Mouse (Mus musculus) CD8-positive naive resting alpha-beta T cell, adult 2 months (primary cell): ENCODE measurements at regions not wholly inside any gene's neighbourhood (a gene's known extent, or its start where the extent isn't known, plus 50 kb on each side); places are given as distances from the start of the nearest gene placed in this dataset.
A peak's percentile ranks its signal among the peaks of the same experiment; 100 is the strongest.
"Not testable (repeated sequence)": the region's sequence is repeated elsewhere in the genome, so short reads cannot be mapped to it uniquely, and the experiment has no call there.

ENCODE experiments used
- DNase-seq, 2 experiments: peaks; one replicate each; pipeline ENCODE4 v3.0.0; 2022; ENCODE audit warnings: low read depth in 2 of 2, low spot score in 2 of 2

- DNase-seq = no peak
Measured at GRCm38 (mm10) chr3:21955681-21956080, 120.8 kb upstream of the Tbl1xr1 start.

DNA sequence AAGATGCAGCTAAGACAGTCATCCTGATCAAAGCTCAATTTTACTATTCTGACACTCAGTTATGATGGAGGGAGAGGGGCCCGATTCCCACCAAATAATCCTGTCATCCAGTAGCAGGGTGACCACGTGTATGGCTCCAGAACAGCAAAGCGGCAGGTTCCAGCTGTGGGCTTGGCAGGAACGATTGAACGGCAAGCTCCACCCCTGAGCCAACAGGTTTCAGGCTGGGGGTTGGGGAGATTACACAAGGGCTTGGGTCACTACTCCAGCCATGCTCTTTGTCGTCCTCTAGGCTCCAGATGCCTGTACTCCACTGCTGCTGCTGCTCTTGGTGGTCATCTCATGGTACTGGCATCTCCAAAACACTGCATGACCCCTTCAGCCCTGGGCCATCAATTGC lies 119.3 kb upstream of the Tbl1xr1 start:
- not testable (repeated sequence) for DNase-seq

GRCm38 (mm10) chr3:21958595-21959286 lies 117.7 kb upstream of the Tbl1xr1 start:
- no peak for DNase-seq

DNA sequence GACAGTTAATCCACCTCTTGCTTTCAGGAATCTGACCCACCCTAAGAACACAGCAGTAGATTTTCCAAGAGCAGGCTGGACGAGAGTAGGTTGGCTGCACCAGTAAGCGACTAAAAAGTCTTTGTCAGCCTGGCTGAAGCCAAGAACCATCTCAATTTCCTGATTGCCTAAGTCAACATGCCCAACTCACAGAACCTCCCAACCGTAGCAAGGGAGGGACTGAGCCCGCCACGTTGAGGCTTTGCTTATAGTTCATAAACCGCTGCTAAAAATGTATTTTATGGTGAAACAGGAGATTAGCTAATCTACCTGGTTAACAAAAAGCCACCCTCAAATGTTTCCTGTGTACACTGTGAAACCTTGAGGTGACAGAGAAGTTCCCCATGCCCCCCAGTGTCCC lies 115.4 kb upstream of the Tbl1xr1 start:
- peak in 1 of 2 experiments; percentile 32 for DNase-seq

GRCm38 (mm10) chr3:21961746-21962145 lies 114.7 kb upstream of the Tbl1xr1 start:
- DNase-seq = no peak

GRCm38 (mm10) chr3:21962360-21962782 lies 114.1 kb upstream of the Tbl1xr1 start:
- no peak for DNase-seq

GRCm38 (mm10) chr3:21962921-21963732 lies 113.3 kb upstream of the Tbl1xr1 start:
- DNase-seq = no peak

- DNase-seq = no peak
Measured at GRCm38 (mm10) chr3:21963733-21964351, 112.6 kb upstream of the Tbl1xr1 start.

- DNase-seq = no peak
Measured at GRCm38 (mm10) chr3:21964438-21964837, 112.0 kb upstream of the Tbl1xr1 start.

DNA sequence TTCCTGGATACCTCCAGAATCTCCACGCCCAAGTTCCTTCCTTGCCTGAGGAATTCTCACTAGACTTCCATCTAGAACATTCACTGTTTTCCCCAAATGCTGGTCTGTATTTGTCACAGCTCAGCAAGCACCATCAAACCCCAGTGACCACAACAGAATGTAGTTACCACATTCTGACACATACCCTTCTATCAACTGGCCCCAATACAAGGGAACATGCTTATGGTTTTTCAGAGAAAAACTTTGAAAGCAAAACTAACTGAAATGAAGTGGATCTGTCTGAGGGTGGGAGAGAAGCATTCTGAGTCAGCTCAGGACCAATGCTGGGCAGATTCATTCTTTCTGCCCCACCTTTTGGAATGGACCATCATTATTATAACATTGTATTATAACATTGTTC lies 110.9 kb upstream of the Tbl1xr1 start:
- DNase-seq = peak in 1 of 2 experiments; percentile 50

GRCm38 (mm10) chr3:21971731-21972130 lies 104.7 kb upstream of the Tbl1xr1 start:
- DNase-seq = no peak

- DNase-seq = no peak
Measured at GRCm38 (mm10) chr3:21973153-21973552, 103.3 kb upstream of the Tbl1xr1 start.

- DNase-seq = no peak
Measured at GRCm38 (mm10) chr3:21973681-21974080, 102.8 kb upstream of the Tbl1xr1 start.

GRCm38 (mm10) chr3:21974766-21975165 lies 101.7 kb upstream of the Tbl1xr1 start:
- no peak for DNase-seq

- DNase-seq = no peak
Measured at GRCm38 (mm10) chr3:21977775-21978174, 98.7 kb upstream of the Tbl1xr1 start.

GRCm38 (mm10) chr3:21982991-21983390 lies 93.5 kb upstream of the Tbl1xr1 start:
- DNase-seq = no peak

GRCm38 (mm10) chr3:21983993-21984725 lies 92.3 kb upstream of the Tbl1xr1 start:
- no peak for DNase-seq

DNA sequence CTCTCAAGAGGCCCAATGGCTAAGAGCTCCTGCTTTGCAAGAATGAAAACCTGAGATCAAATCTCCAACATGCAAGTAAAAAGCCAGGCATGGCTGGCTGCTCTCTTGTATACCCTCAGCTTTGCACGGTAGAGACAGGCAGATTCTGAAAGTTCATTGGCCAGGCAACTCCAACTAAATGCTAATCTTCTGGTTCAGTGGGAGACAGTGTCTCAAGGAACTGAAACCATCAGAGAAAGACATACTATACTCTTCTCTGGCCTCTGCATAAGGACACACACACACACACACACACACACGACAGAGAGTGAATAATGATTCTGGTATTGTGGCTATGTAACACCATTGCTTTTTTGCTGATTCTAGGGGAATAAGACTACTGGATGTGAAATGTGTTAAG lies 91.6 kb upstream of the Tbl1xr1 start:
- no peak for DNase-seq

DNA sequence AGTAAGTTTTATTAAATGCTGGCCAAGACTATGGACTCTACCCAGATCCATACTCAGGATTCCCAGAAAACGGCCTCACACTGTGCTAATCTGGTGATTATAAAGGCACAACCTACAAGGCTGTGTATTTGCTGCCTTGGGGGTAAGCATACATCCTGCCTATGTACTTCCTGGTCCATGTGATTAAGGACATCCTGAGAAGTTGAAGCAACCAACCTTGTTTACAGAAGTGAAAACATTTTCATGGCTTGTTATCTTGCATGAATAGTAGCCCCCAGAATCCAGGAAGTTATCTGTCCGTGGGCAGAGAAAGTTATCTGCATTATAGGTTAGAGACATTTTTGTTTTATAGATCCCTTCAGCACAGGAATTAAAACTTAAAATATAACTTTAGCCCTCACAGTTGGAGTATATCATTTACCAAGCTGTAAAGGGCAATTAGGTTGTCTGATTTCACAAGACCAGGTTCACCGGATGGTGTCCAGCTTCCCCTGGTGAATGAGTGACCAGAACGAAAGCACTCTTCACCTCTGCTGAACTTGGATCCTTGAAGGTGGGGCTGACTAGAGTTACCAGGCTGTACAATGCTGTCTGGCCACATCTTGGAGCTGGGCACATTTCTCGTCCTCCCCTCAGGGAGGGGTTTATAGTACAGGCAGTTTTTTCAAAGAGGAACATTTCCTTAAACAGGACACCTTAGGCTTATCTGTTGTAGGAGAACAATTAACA lies 90.1 kb upstream of the Tbl1xr1 start:
- no peak for DNase-seq

GRCm38 (mm10) chr3:21986893-21987250 lies 89.6 kb upstream of the Tbl1xr1 start:
- DNase-seq = no peak
